Mouse (Mus musculus) cerebellum, postnatal 36 days (tissue): Measurements from ENCODE around the gene Gm2115.
A peak's percentile ranks its signal among the peaks of the same experiment; 100 is the strongest.

Experiments used
- DNase-seq, 2 experiments: peaks; one replicate each; pipeline ENCODE4 v3.0.0; 2021 to 2022; ENCODE audit warnings: mixed read lengths in 2 of 2

Gene Gm2115

DNA sequence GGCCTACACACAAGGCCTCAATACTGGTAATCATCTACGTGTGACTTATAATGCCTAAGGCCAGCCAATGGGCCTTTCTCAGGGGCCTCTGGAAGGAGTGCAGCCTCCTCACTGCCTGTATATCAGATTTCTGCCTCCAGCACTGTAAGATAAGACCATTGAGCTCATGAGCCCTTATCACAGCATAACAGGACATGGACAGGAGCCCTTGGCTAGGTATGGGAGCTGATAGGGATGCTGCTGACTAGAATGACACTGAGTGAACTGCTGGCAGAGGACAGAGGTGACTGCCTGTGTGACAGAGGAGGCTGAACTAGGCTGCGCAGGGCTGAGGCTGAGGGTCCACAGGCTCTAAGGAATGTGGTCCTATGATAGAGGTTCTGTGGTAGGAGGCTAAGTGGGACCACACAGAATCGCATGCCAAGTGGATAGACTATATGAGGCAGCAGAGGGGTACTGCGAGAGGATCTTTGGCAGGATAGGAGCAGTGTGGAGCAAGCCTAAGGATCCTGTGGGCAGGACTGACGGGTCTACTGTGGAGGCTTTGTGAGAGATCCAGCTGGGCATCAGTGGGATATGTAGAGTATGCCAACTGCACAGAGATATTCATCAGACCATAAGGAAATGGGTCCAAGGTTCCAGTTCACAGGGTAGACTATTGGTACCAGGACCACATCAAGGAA is 58.5 kb downstream of the Gm2115 start:
- no peak for DNase-seq

DNA sequence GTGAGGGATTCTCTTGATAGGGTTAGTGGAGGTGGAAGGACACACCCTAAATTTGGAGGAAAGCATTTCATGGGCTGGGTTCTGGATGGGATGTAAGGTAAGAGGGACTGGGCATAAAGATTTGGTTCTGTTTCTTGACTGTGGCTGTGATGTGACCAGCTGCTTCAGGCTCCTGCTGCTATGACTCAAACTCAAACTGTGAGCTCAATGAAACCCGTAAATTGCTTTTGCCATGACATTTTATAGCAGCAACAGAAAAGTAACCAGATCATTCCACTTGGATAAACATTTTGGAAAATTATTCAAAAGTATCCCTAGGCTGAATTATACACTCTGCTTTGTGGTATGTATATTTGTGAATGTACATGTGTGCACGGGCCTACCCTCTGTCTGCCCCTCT is 61.9 kb downstream of the Gm2115 start:
- no peak for DNase-seq

DNA sequence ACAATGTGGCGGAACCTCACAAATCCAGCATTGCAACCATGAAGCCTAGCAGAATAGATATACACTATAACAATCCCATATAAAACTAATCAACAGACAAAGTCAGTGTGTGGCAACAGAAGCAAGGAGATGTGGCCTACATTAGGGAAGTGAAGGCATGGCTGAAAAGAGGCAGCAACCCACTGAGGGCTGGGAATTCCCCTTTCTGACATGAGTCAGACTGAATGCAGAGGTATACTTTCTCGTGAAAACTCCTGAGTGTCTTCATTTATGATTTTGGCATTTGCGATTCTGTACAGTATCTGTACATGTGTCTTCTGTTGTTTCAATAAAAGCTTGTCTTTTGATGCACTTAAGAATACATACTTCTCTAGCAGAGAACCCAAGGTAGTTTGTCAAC is 62.6 kb downstream of the Gm2115 start:
- no peak for DNase-seq

DNA sequence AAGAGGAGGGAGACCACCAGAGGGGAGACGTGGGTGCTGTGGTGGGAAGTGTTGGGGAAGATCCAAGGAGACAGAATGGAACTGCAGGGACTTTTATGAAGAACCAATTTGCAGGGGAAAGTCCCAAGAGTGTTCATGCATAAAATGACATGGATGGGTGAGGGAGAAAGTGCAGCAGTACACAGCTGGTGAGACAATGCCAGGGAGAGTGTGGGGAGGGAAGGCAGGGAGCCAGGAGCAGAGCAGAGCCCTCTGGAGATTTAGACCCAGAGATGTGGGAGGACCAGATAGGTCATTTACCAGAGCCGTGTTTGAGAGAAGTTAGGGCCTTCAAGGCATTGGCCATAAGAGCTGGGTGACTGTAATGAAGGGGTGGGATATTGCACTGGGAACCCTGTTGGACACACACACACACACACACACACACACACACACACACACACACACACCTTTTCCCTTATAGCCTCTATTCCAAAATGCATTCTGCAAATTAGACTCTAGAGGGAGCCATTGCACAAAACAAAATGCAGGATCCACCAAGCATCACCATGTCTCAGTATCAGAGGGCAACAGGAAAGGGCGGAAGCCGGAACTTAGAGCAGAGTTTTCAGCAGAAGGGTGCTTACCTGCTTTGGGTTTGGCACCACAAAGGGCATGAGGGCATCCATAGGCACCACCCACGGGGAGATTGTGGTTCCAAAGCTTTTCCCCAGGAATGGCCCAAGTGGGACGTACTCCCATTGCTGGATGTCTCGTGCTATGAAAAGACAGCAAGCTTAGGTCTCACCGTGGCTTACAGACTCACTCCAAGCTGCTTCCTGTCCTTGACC is 65.5 kb downstream of the Gm2115 start:
- peak; percentile 20 to 35 for DNase-seq

DNA sequence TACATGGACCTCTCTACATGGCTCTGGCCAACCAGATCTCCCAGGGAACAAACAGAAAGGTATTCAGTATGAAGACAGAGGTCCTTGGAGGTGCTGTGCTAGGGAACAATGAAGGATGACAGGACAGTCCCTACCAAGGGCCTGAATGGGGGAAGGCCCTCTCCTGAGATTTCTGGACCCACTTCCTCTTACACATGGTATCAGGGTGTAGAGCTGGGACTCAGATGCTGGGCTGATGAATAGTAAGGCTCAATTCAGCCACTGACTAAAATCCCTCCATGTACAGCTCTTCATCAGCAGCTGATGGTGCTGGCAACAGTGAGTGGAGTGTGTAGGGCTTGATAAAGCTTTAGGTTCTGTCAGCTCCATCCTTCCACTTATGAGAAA is 66.2 kb downstream of the Gm2115 start:
- no peak for DNase-seq

DNA sequence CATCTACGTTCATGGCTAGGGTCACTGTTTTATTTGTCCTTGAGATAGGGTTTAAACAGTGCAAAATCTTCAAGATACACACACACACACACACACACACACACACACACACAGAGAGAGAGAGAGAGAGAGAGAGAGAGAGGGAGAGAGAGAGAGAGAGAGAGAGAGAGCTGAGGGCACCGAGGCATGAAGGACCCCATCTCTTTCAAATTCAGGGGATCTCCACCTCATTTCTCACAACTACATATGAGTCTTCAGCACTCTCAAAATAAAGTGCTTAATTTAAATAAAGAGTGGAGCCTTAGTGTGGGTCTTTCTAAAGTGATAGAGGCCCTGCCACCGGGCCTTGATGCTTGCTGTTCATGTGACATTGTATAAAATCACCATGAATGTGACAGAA is 67.2 kb downstream of the Gm2115 start:
- DNase-seq = no peak

DNA sequence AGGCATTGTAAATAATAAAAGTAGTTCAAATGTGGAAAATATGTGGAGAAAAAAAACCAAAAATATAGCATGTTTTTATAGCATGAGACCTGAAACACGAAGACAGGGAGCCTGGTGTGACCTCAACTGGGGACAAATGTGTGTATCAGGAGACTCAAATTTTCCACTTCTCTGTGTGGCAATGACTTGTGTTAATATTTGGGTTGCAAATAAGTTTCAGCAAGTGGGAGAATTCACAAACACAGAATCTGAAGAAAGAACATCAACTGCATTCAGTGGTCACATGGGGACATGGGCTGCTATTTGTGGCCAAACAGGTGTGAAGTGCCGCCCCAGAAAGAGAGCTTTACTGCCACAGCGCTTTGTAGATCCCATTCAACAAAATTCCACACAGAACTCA is 67.9 kb downstream of the Gm2115 start:
- DNase-seq = no peak

DNA sequence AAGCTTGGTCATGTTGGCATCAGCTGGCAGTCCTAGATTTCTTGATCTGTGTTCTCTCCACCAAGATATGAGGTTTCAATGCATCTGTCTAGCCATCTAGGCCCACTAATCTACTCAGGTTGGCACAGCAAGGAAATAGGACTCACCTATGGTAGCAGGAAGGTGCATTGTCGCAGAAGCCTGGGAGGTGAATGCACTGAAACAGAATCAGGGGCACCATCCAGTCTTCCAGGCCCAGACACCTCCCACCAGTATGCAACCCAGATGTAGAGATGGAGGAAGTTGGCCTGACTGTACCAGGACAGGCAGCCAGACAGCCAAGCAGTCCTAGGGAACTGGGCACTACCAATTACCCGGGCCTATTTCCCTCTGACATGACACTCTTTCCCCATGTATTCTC is 71.9 kb downstream of the Gm2115 start:
- DNase-seq = no peak

DNA sequence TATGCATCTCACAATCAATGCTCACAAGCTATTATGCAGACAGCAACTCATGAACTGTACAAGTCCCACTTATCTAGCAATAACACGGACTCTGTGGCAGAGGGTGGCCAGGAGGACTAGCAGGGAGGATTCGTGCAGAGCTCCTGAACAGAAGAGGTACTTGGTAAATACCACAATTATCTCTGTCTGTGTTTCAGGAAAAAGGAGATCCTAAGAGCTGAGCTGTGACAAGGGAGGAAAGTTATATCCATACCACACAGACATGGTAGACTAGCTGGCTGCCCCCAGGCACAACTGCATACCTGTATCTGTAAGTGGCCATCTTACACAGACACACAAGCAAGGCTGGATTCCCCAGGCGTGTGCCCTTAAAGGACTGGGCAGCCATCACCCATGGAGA is 72.6 kb downstream of the Gm2115 start:
- no peak for DNase-seq

DNA sequence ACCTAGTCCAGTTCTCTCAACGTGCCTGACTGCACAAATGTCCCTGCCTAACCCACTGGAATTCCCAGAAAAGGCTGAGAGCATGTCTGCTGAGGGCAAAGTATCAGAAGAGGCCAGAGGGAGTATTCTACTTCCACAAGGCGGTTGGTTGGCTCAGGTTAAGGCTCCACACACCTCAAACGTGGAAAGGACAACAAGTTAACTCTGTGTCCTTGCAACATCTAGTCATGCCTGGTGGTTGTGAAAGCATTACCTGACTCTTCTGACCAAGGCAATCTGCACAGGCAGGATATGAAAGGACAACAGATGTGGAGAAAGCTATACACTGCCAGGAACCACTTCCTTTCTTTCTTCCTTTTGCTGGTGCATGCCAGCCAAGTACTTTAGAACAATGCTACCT is 75.7 kb downstream of the Gm2115 start:
- DNase-seq = no peak

DNA sequence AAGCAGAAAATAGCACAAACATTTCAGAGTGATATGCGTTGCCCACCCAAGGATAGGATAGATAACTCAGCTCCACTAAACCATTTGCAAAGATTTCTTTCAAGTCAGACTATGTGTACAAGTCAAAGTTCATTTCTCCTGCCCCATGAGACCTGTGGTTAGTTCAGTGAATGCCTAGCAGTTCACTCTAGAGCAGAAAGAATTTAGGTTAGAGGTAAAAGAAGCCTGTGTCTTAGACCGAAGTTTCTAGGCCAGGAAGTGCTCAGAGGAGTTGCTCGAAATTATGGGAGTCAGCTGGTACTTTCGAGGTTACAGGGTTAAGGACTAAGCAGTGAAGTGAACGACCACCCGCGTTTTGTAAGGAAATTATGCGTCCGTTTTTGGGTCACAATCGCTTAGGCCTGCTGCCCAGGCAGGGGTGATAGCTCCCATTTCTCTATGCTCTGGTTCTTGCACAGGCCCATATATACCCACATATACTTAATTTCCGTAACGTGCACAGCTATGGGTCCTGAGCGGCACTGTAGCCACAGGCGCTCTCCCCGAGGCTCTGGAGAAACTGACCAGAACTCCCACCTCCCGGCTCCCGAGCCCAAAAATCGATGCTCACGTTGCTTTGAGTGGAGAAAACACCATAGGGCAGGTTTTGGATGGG is 76.4 kb downstream of the Gm2115 start:
- peak in 1 of 2 experiments; percentile 9 for DNase-seq

DNA sequence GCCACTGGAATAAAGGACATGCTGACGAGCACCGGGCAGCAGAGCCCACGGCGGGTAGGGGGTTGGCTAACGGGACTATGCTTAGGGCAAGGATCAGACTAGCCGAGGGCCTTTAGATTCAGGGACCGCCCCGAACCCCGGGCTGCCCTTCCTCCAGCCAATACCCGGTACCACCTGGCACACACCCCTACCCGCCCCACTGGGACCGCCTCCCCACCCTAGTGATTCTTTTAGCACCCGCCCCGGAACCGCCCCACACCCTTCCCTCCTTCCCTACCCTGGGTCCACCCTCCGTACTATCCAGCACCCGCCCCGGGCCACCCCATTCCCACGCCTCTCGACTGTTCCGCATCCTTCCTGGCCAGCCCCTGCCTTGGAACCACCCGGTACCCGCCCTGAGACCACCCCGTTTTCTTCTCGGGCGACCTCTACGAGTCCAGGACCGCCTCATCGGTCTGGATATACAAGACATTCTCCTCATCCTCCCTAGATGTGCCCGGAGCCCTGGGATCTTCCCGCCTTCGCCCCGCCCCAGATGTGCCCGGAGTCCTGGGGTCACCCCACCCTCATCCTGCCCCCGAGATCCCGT is 77.0 kb downstream of the Gm2115 start:
- peak; percentile 65 to 78 for DNase-seq

DNA sequence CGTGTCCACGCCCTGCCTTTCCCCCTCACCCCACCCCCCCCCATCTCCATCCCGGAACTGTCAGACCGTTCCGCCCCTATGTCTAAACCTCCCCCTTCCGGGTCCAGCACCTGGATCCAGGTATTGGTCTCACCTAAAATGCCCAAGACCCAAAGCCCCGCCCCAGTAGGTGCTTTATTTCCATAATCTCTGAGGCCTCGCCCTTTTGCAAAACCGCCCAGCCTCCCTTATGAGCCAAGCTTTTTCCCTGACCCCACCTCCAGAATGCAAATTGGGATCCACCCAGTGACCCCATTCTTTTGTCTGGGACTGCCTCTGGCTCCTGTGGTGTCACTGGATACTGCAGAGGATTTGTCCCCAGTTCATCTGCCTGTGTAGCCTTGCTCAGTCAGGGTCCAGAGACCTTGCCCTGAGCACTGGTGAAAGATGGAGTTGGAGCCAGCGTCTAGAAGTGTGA is 77.6 kb downstream of the Gm2115 start, which contains the start of gene Fah:
Gene Fah, minus strand, starts transcription at position 430 of the 457 bp plus-strand sequence.
- peak; percentile 43 to 46 for DNase-seq

DNA sequence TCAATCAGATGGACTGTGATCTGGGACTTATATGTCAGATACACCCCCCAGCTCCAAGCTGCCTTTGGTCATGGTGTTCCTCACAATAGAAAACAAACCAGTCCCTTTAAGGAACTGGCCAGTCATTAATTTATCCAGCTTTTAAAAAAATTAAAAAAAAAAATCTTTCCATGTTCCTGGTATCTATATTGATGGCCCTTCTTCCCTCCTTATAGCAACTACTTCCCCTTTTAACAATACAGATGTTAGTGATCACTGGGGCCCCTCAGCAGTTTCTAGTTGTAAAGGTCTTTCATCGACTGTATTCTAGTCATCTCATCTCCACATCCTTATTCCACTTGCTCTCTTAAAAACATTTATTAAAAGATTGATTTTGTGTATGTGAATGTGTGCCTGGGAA is 82.9 kb downstream of the Gm2115 start:
- no peak for DNase-seq

DNA sequence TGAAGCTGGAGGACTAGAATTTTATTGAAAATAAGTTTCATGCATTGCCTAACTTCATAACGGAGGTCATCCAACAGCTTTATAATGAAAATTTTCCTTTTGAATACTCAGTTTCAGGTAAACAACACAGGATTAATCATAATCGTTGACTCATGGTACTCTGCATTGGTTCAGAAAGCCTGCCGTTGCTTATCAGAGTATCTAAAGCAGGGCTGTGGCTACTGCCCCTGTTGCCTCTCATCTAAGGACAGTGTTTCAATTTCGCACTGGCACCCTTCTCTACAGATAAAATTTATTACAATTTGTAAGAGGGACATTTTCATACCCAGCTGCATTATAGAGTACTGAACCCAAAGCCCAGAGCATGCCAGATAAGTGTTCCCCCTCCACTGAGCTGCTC is 83.7 kb downstream of the Gm2115 start:
- DNase-seq = no peak

DNA sequence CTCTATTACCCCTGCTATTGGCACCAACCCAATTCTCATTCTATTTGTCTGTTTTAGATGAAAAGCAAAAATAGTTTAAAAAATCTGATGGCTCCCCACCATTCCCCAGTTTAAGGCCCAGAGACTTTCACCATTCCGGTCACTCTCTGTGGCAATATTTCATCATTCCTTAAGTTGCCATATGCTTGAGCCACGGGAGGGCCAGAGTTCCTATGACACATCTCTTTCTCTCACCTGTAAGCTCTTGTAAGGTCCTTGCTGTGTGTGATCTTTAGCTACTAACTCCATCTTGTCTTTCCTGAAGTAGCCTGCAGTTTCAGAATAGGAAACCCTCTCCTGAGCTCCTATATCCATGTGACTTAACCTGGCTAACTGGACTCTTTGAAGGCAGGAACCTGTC is 90.2 kb downstream of the Gm2115 start:
- peak; percentile 41 to 64 for DNase-seq

DNA sequence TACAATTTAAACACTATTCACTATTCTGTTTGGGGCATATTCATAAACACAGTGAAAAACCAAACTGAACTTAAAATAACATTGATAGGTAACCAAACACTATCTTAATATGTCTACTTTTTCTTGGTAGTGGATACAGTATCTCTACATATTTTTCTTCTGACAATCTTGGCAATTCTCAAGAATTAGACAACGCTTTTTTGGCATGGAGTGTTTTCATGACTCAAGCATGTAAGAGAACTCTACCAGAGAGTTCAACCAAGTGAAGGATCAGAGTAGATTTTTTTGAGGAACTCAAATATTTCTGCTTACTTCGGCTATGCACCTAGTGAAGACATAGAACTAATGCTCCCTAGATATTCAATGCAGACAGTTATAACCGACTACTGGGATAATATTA is 92.2 kb downstream of the Gm2115 start:
- DNase-seq = no peak

DNA sequence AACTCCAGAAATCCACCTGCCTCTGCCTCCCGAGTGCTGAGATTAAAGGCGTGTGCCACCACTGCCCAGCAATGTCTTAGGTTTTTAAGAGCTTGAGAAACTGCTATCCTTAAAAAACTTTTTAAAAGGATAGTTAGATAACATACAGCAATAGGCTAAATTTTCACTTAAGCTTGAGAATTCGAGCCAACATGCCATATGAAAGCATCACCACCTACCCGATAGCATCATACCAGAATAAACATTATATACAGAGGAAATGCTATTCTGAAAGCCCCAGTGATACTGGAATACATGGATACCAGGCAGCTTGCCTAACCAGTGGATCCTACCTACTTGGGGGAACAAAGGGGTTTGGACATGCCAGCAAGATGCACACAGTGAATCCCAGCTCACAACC is 95.0 kb downstream of the Gm2115 start:
- DNase-seq = no peak

DNA sequence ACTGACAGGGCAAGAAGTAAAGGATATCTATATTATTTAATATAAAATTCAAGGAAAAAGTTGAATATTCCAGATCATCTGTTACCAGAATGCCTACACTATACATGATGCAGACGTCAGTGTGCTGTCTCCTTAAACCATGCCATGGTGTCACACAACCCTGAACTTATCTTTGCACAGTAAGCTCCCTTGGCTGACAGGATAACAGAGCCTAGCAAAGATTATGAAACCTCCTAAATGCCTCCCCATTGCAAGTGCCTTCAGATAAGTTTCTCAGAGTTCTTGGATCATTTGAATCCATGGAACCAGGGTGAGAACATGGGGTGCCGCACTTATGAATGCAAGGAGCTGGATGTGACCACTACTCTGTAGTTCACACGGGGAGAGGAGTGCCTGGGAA is 103.1 kb downstream of the Gm2115 start:
- DNase-seq = no peak
